Mouse (Mus musculus) liver, embryonic 14.5 days (tissue): ENCODE measurements around the gene Cpeb3.

ENCODE experiments used
- CTCF ChIP-seq: IDR thresholded peaks from 2 replicates; pipeline ENCODE4 v1.5.1; 2016; ENCODE audit warnings: antibody characterized with exemption, low read depth, control low read depth
- EP300 ChIP-seq: IDR thresholded peaks from 2 replicates; pipeline ENCODE4 v1.6.1; 2016; ENCODE audit warnings: antibody characterized with exemption, low read depth

DNA sequence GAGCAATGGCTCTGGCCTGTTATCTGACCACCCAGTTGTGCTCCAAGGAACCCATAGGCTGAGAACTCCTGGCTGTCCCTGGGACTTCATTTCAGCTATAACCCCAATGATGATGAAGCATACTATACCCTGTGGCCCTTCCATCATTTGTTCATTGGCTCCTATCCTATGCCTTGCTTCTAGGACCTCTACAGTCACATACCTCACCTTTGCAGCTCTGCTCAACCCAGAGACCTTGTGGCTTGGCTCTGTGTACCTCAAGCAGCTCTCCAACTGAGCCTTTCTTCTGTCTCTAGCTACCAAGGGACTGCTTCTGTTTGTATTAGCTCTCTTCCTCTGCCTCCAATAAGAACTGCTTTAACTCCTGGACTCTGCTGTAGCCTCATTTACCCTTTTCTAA, 83.4 kb downstream of the Cpeb3 start:
- no peak for TF ChIP-seq CTCF
- TF ChIP-seq EP300: no peak
